In genomic region chr5:111331099-111331435, GRCm38 (mm10) we compare ENCODE assay signal across 8 mouse cellular contexts. TPM values are rescaled to one million over a fixed set of nuclear protein-coding genes. Genes with fewer than 3 reads are reported as not detected.
DNase-seq lines count a peak whose midpoint lies in the region; ATAC-seq and TF ChIP-seq lines count a peak whose summit lies in the region.

No protein-coding gene starts in this region.

- H3K4me1 ChIP-seq in lung, postnatal 0 days (ENCODE audit: insufficient read depth, low read depth, low read length), result peaks cover 7% of the 10 kb centered on the region; the same call in 1 of the 2 replicates
- H3K4me1 ChIP-seq in embryonic facial prominence, embryonic 12.5 days, result peaks cover 13% of the 10 kb centered on the region
- H3K4me1 ChIP-seq in intestine, embryonic 14.5 days (replicated peaks; ENCODE audit: control insufficient read depth, insufficient read depth, low read length), result peaks cover 11% of the 10 kb centered on the region

- no peak for TF ChIP-seq CTCF in lung, postnatal 0 days (IDR thresholded peaks at IDR 0.05)

- H3K4me3 ChIP-seq in lung, postnatal 0 days (ENCODE audit: low read depth, low read length), result peak overlapping the region; percentile 97
- H3K4me3 ChIP-seq in embryonic facial prominence, embryonic 12.5 days, result peak overlapping the region; percentile 97
- H3K4me3 ChIP-seq in intestine, embryonic 14.5 days (ENCODE audit: low read depth, low read length), result peak overlapping the region; percentile 97

- under 1% methylated on average over 14 of the region's 14 CpGs for WGBS in lung, postnatal 0 days
- WGBS in embryonic facial prominence, embryonic 12.5 days, result 1% methylated on average over 14 of the region's 14 CpGs
- under 1% methylated on average over 14 of the region's 14 CpGs for WGBS in intestine, embryonic 14.5 days

- intact Hi-C loops in left cerebral cortex, postnatal 36 days (cut with DNase I), result loop anchor here (5.0 to 10.0 kb wide), 2 partner anchors 39 to 486 kb away; no protein-coding TSS in a partner anchor

- no peak for TF ChIP-seq EP300 in lung, postnatal 0 days (IDR thresholded peaks at IDR 0.05)

- peak overlapping the region; percentile 95 for H3K9ac ChIP-seq in lung, postnatal 0 days (replicated peaks; ENCODE audit: low read depth)
- H3K9ac ChIP-seq in embryonic facial prominence, embryonic 12.5 days, result peak overlapping the region; percentile 92
- peak overlapping the region; percentile 91 for H3K9ac ChIP-seq in intestine, embryonic 14.5 days (ENCODE audit: low read length)

- H3K36me3 ChIP-seq in lung, postnatal 0 days (ENCODE audit: insufficient read depth, low read length), result no peaks in the 10 kb centered on the region
- H3K36me3 ChIP-seq in embryonic facial prominence, embryonic 12.5 days, result peaks cover 15% of the 10 kb centered on the region
- H3K36me3 ChIP-seq in intestine, embryonic 14.5 days (ENCODE audit: control insufficient read depth, insufficient read depth, low read length), result peaks cover 10% of the 10 kb centered on the region

- no peaks in the 10 kb centered on the region for H3K27me3 ChIP-seq in lung, postnatal 0 days (replicated peaks; ENCODE audit: insufficient read depth, low read length)
- no peaks in the 10 kb centered on the region for H3K27me3 ChIP-seq in embryonic facial prominence, embryonic 12.5 days
- H3K27me3 ChIP-seq in intestine, embryonic 14.5 days (replicated peaks; ENCODE audit: control insufficient read depth, insufficient read depth, low read length), result no peaks in the 10 kb centered on the region

- peak overlapping the region; percentile 85 for H3K4me2 ChIP-seq in lung, postnatal 0 days (replicated peaks; ENCODE audit: low read depth, low read length)
- H3K4me2 ChIP-seq in embryonic facial prominence, embryonic 12.5 days (replicated peaks), result peak overlapping the region; percentile 77
- H3K4me2 ChIP-seq in intestine, embryonic 14.5 days (ENCODE audit: low read length), result peak overlapping the region; percentile 85

- no peak for ATAC-seq in lung, postnatal 0 days
- ATAC-seq in embryonic facial prominence, embryonic 12.5 days (ENCODE audit: insufficient number of reproducible peaks, insufficient read depth, low FRiP score, low TSS enrichment), result no peak; the same call in 1 of the 2 replicates
- no peak for ATAC-seq in intestine, embryonic 14.5 days (replicated peaks; ENCODE audit: low FRiP score, low TSS enrichment, low read depth)
- ATAC-seq in monocyte, adult 5-6 weeks (replicated peaks; ENCODE audit: insufficient number of reproducible peaks, low FRiP score, low TSS enrichment, poor library complexity, severe bottlenecking), result 0 out of 2 replicates have a peak, but pooled peaks have one; percentile 6

- DNase-seq in lung, postnatal 0 days (ENCODE audit: low spot score), result peak; percentile 13
- DNase-seq in lung, postnatal 14 days, result no peak
- no peak for DNase-seq in intestine, embryonic 14.5 days (ENCODE audit: low spot score)
- DNase-seq in left cerebral cortex, postnatal 36 days (ENCODE audit: low spot score in 2 of 2), result no peak
- no peak for DNase-seq in right cerebral cortex, adult 18-20 months
- no peak for DNase-seq in cerebellum, postnatal 36 days

- H3K9me3 ChIP-seq in lung, postnatal 0 days (ENCODE audit: low read length), result no peaks in the 10 kb centered on the region
- H3K9me3 ChIP-seq in embryonic facial prominence, embryonic 12.5 days, result no peaks in the 10 kb centered on the region
- H3K9me3 ChIP-seq in intestine, embryonic 14.5 days (ENCODE audit: control insufficient read depth, low read length), result no peaks in the 10 kb centered on the region

- H3K27ac ChIP-seq in lung, postnatal 0 days (ENCODE audit: low read length), result peak overlapping the region; percentile 85
- H3K27ac ChIP-seq in embryonic facial prominence, embryonic 12.5 days, result peak overlapping the region; percentile 89
- H3K27ac ChIP-seq in intestine, embryonic 14.5 days (ENCODE audit: low read depth), result peak overlapping the region; percentile 68; the same call in 1 of the 2 replicates

RNA-seq across cellular contexts. Expression of gene Pitpnb, which starts 0.5 kb away (rescaled TPM):
- polyA plus RNA-seq in lung, postnatal 0 days (2015; fragmentation: Nextera tagmentation; extraction: Ambion mirVana), result 56.4 and 57.1 TPM in 2 replicates
- polyA plus RNA-seq in embryonic facial prominence, embryonic 12.5 days (2016; fragmentation: Nextera tagmentation; extraction: Ambion mirVana), result 113 and 116 TPM in 2 replicates
- 114 and 115 TPM in 2 replicates for polyA plus RNA-seq in intestine, embryonic 14.5 days (2014; fragmentation: Nextera tagmentation; extraction: Ambion mirVana)
- 12.8 to 26.2 TPM (median 18.9 TPM) in 3 replicates for total RNA-seq in monocyte, adult 5-6 weeks (2017)
- 10 to 100 TPM; 84.4 to 86.0 TPM for total RNA-seq in left cerebral cortex, postnatal 36 days (2021)
